In genomic region chr5:142696258-142696657, GRCm38 (mm10) we compare ENCODE assay signal across 18 mouse cellular contexts. TPM values are rescaled to one million over a fixed set of nuclear protein-coding genes. Genes with fewer than 3 reads are reported as not detected.
DNase-seq lines count a peak whose midpoint lies in the region.
"Had no signal": no experiment of that assay in that cellular context is flagged by ENCODE, and none has a peak within 500 bp of the region (broad histone marks: within the 10 kb centered on the region; RNA-seq: fewer than 3 reads in every experiment).

No protein-coding gene starts in this region.

- DNase-seq in adrenal gland, postnatal 14 days = peak; percentile 43
- DNase-seq in adrenal gland, adult 18-20 months (ENCODE audit: low spot score in 2 of 2) = no peak
- peak; percentile 50 for DNase-seq in embryo, embryonic 10.5 days (ENCODE audit: low spot score)
- DNase-seq in embryo, embryonic 11 days = no peak
- peak; percentile 44 for DNase-seq in ES-CJ7 (ENCODE audit: low read depth, low spot score)
- DNase-seq in cerebellum, postnatal 25 days = peak; percentile 35 to 74
- DNase-seq in urinary bladder, postnatal 25 days (ENCODE audit: low spot score) = no peak
- DNase-seq: adrenal gland, postnatal 36 days; gastrocnemius, postnatal 14 days; heart, adult 11 months; kidney, adult 11 months; kidney, postnatal 4 days; liver; lung, postnatal 36 days; right cerebral cortex, postnatal 4 days; thymus, postnatal 36 days had no signal

RNA-seq across cellular contexts. Expression of gene Slc29a4, which starts 3.9 kb away (rescaled TPM):
- total RNA-seq in adrenal gland, postnatal 14 days (2021) = 19.5 and 22.6 TPM in 2 replicates
- 10 to 100 TPM; 22.9 to 25.0 TPM for total RNA-seq in adrenal gland, adult 18-20 months (2021)
- total RNA-seq: hematopoietic stem cell, adult 5-6 weeks; megakaryocyte-erythroid progenitor cell, adult 5-6 weeks had no signal

Comparison
In these comparisons a context has a peak if more than half of its experiments do, and no peak if none do; other contexts are left out.
1. DNase-seq: peak in adrenal gland, postnatal 14 days (single experiment), embryo, embryonic 10.5 days (single experiment), ES-CJ7 (single experiment) and cerebellum, postnatal 25 days (2 of 2); none in adrenal gland, adult 18-20 months (0 of 2), embryo, embryonic 11 days (single experiment) and urinary bladder, postnatal 25 days (single experiment).